Mouse (Mus musculus): Measurements from ENCODE around the gene Heatr5a.

DNA sequence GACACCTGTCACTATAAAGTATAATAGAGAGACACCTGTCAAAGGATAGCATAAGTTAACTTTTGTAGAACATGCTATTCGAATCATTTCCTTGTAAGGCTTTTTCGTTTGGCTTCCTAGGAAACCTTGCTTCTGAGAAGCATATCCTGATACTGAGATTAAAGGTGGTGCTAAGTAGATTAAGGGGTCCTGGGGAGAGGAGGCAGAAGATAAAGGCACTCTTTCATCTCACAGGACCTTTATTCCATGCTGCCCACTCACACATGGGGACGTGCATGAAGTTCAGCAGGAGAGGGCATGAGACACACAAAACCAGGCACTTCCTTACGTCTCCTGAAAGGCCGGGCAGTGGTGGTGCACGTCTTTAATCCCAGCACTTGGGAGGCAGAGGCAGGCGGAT is 115.7 kb downstream of the Heatr5a start:
- TF ChIP-seq CTCF (IDR thresholded peaks at IDR 0.05; ENCODE audit: low read depth) (no peak), EP300 (optimal IDR thresholded peaks at IDR 0.05) (no peak)
